Mouse (Mus musculus) midbrain, embryonic 16.5 days (tissue): ENCODE measurements around the gene Gan. TPM values are rescaled to one million over a fixed set of nuclear protein-coding genes. Genes with fewer than 3 reads are reported as not detected.

ENCODE experiments used
- ATAC-seq: fragments of 200-750 bp; cut with Nextera tagmentation; 2 replicates; pipeline ENCODE4 v1.8.0; 2017; ENCODE audit warnings: moderate TSS enrichment
- H3K27ac ChIP-seq: fragments of 300-500 bp; sonication (generic); 2 replicates; pipeline ENCODE4 v1.5.1; 2014; ENCODE audit warnings: mild to moderate bottlenecking, low read length, mixed read lengths
- H3K27me3 ChIP-seq: fragments of 300-500 bp; sonication (generic); 2 replicates; pipeline ENCODE4 v1.6.1; 2014; ENCODE audit warnings: low read depth, low read length, mixed read lengths; ENCODE audit not compliant: control insufficient read depth, insufficient read depth
- H3K36me3 ChIP-seq: fragments of 300-500 bp; sonication (generic); 2 replicates; pipeline ENCODE4 v1.6.1; 2014; ENCODE audit warnings: mild to moderate bottlenecking, low read length, moderate library complexity, mixed read lengths; ENCODE audit not compliant: control insufficient read depth, insufficient read depth
- H3K4me1 ChIP-seq: fragments of 300-500 bp; sonication (generic); 2 replicates; pipeline ENCODE4 v1.6.1; 2014; ENCODE audit warnings: mild to moderate bottlenecking, low read length, mixed read lengths; ENCODE audit not compliant: control insufficient read depth, insufficient read depth
- H3K4me2 ChIP-seq: fragments of 300-500 bp; sonication (generic); 2 replicates; pipeline ENCODE4 v1.6.1; 2014; ENCODE audit warnings: mild to moderate bottlenecking, low read length, mixed read lengths
- H3K4me3 ChIP-seq: fragments of 300-500 bp; sonication (generic); 2 replicates; pipeline ENCODE4 v1.5.1; 2014; ENCODE audit warnings: low read depth, mild to moderate bottlenecking, low read length, moderate library complexity, mixed read lengths
- H3K9ac ChIP-seq: fragments of 300-500 bp; sonication (generic); 2 replicates; pipeline ENCODE4 v1.6.1; 2014; ENCODE audit warnings: low read depth, low read length, mixed read lengths
- H3K9me3 ChIP-seq: fragments of 300-500 bp; sonication (generic); replicated peaks from 2 replicates; pipeline ENCODE4 v1.6.1; 2014; ENCODE audit warnings: mild to moderate bottlenecking, low read length, mixed read lengths; ENCODE audit not compliant: control insufficient read depth, poor library complexity, severe bottlenecking
- WGBS: fragments of 180-500 bp; shearing (Covaris S2); extraction: QIAGEN DNeasy Blood & Tissue Kit; methylation state at CpG from one replicate; pipeline ENCODE4 v1.1.7; 2014; 5-methylcytosine and 5-hydroxymethylcytosine counted together
- polyA plus RNA-seq: library from polyadenylated mRNA; unstranded; fragments of >200 nt; fragmentation: Nextera tagmentation; extraction: Ambion mirVana; gene quantifications from 2 replicates; pipeline ENCODE4 v1.2.1, GENCODE M21; 2015

Gene Gan
- polyA plus RNA-seq, 1 experiment from 2014 or later, result 3.4 TPM

- Histone ChIP-seq H3K9me3 (no peaks in the 10 kb centered on the region), H3K9ac (no peak overlapping the region), H3K4me1 (peaks cover 27% of the 10 kb centered on the region), H3K27me3 (no peaks in the 10 kb centered on the region), H3K4me2 (no peak overlapping the region), H3K27ac (no peak overlapping the region), H3K4me3 (no peak overlapping the region), H3K36me3 (no peaks in the 10 kb centered on the region)
- ATAC-seq, result no peak
- WGBS, result 94% methylated on average over 5 of the region's 5 CpGs
Measured at GRCm38 (mm10) chr8:117265079-117265478, 107.1 kb downstream of the Gan start.

Other genes starting within 250 kb of the Gan start
- gene Cmc2, start 236.7 kb upstream of the Gan start, polyA plus RNA-seq, result 25.7 and 27.3 TPM in 2 replicates
- 6.4 and 6.9 TPM in 2 replicates for gene Cenpn, start 236.4 kb upstream of the Gan start, polyA plus RNA-seq
- gene Atmin, start 214.7 kb upstream of the Gan start, polyA plus RNA-seq, result 20.4 and 20.8 TPM in 2 replicates
- gene 1700030J22Rik, start 179.2 kb upstream of the Gan start, polyA plus RNA-seq, result 9.6 and 11.3 TPM in 2 replicates
- 74.3 and 80.2 TPM in 2 replicates for gene Gcsh, start 164.6 kb upstream of the Gan start, polyA plus RNA-seq
- 0.04 TPM in 1 of 2 replicates, not detected in the other for gene Pkd1l2, start 75.7 kb upstream of the Gan start, polyA plus RNA-seq
- gene Bco1, start 62.3 kb upstream of the Gan start, polyA plus RNA-seq, result 0.35 TPM in 2 replicates
- gene Cmip, start 98.9 kb downstream of the Gan start, polyA plus RNA-seq, result 141 and 146 TPM in 2 replicates